Mouse (Mus musculus): ENCODE measurements around the gene Gtpbp4. TPM values are rescaled to one million over a fixed set of nuclear protein-coding genes. Genes with fewer than 3 reads are reported as not detected.
A peak's percentile ranks its signal among the peaks of the same experiment; 100 is the strongest.

The Gtpbp4 gene
- polyA plus RNA-seq, 2 experiments, result 14.8 to 37.1 TPM

GRCm38 (mm10) chr13:9031996-9032661, 36.2 kb upstream of the Gtpbp4 start:
- Histone ChIP-seq H3K4me3 (ENCODE audit: insufficient read depth in 1 of 2, low read depth in 2 of 2, low read length in 2 of 2) (no peak overlapping the region), H3K27me3 (ENCODE audit: control insufficient read depth, insufficient read depth, low read length) (no peaks in the 10 kb centered on the region), H3K9me3 (ENCODE audit: control insufficient read depth, low read length) (no peaks in the 10 kb centered on the region), H3K4me2 (ENCODE audit: low read depth) (no peak overlapping the region), H3K36me3 (replicated peaks; ENCODE audit: control insufficient read depth, insufficient read depth, low read depth) (no peaks in the 10 kb centered on the region), H3K4me1 (replicated peaks; ENCODE audit: control insufficient read depth in 2 of 2, insufficient read depth in 2 of 2, low read length in 1 of 2) (peaks cover 0 to 2% of the 10 kb centered on the region in 2 experiments; a peak in 1 of 4 replicates), H3K9ac (replicated peaks) (no peak overlapping the region), H3K27ac (no peak overlapping the region)
- DNase-seq (ENCODE audit: low read depth in 3 of 3, low spot score in 3 of 3) (no peak), ATAC-seq (ENCODE audit: insufficient read depth) (no peak)
- TF ChIP-seq EP300 (IDR thresholded peaks at IDR 0.05; ENCODE audit: low read depth) (no peak), CTCF (IDR thresholded peaks at IDR 0.05; ENCODE audit: low read depth) (no peak)
- WGBS (ENCODE audit: insufficient replicate concordance), result 72% methylated on average over 8 of the region's 8 CpGs

DNA sequence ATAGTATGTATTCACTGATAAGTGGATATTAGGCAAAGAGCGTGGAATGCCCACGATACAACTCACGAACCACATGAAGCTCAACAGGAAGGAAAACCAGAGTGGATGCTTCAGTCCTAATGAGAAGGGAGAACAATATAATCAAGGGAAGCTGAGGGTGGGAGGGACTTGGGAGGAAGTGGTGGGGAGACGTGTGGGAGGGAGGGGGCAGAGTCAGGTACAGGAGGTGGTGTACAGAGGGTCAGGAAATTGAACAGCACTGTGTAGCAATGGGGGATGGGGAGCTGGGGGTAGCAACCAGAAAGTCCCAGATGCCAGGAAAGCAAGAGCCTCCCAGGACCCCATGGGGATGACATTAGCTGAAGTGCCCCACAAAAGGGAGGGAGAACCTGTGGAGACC, 34.5 kb upstream of the Gtpbp4 start:
- Histone ChIP-seq H3K27ac (no peak overlapping the region), H3K36me3 (replicated peaks; ENCODE audit: control insufficient read depth, insufficient read depth, low read depth) (no peaks in the 10 kb centered on the region), H3K4me3 (ENCODE audit: insufficient read depth in 1 of 2, low read depth in 2 of 2, low read length in 2 of 2) (no peak overlapping the region), H3K9me3 (ENCODE audit: control insufficient read depth, low read length) (no peaks in the 10 kb centered on the region), H3K4me1 (replicated peaks; ENCODE audit: control insufficient read depth in 2 of 2, insufficient read depth in 2 of 2, low read length in 1 of 2) (peaks cover 0 to 6% of the 10 kb centered on the region in 2 experiments; a peak in 2 of 4 replicates), H3K27me3 (ENCODE audit: control insufficient read depth, insufficient read depth, low read length) (no peaks in the 10 kb centered on the region), H3K4me2 (ENCODE audit: low read depth) (no peak overlapping the region), H3K9ac (replicated peaks) (no peak overlapping the region)
- ATAC-seq (ENCODE audit: insufficient read depth) (no peak), DNase-seq (ENCODE audit: low read depth in 3 of 3, low spot score in 3 of 3) (no peak)
- no peak for TF ChIP-seq CTCF (IDR thresholded peaks at IDR 0.05; ENCODE audit: low read depth)
- TF ChIP-seq EP300 (IDR thresholded peaks at IDR 0.05; ENCODE audit: low read depth), result no peak
- WGBS (ENCODE audit: insufficient replicate concordance), result 29% methylated on average over 4 of the region's 4 CpGs

- no peak overlapping the region for H3K4me3 ChIP-seq (ENCODE audit: insufficient read depth in 1 of 2, low read depth in 2 of 2, low read length in 2 of 2)
- H3K9me3 ChIP-seq (ENCODE audit: control insufficient read depth, low read length), result no peaks in the 10 kb centered on the region
- H3K27ac ChIP-seq, result no peak overlapping the region
- H3K27me3 ChIP-seq (ENCODE audit: control insufficient read depth, insufficient read depth, low read length), result no peaks in the 10 kb centered on the region
- no peak overlapping the region for H3K9ac ChIP-seq (replicated peaks)
- no peak for TF ChIP-seq CTCF (IDR thresholded peaks at IDR 0.05; ENCODE audit: low read depth)
- no peak for TF ChIP-seq EP300 (IDR thresholded peaks at IDR 0.05; ENCODE audit: low read depth)
- peaks cover 6 to 16% of the 10 kb centered on the region in 2 experiments for H3K4me1 ChIP-seq (replicated peaks; ENCODE audit: control insufficient read depth in 2 of 2, insufficient read depth in 2 of 2, low read length in 1 of 2)
- H3K36me3 ChIP-seq (replicated peaks; ENCODE audit: control insufficient read depth, insufficient read depth, low read depth), result no peaks in the 10 kb centered on the region
- no peak overlapping the region for H3K4me2 ChIP-seq (ENCODE audit: low read depth)
- ATAC-seq (ENCODE audit: insufficient read depth), result 0 out of 2 replicates have a peak, but pooled peaks have one; percentile 10
- WGBS (ENCODE audit: insufficient replicate concordance), result 3% methylated on average over 1 of the region's 1 CpGs
- DNase-seq (ENCODE audit: low read depth in 3 of 3, low spot score in 3 of 3), result no peak
Observed at GRCm38 (mm10) chr13:9027251-9027650, 31.4 kb upstream of the Gtpbp4 start.

DNA sequence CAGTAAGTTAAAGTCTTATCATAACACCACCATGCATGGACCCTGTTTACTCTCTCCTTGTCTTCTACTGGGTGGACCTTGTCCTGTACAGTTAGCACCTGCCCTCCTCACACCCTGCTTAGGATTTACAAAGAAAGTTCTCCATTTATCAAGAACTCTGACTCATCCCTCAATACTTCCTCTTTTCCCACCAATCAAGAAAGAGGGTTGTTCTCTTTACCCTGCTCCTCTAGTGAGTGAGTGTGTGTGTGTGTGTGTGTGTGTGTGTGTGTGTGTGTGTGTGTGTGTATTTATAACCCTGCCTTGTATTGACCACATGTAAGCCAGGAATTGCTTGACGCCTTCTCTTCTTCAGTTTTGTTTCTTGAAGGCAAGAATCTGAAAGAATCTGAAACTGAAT, 26.7 kb upstream of the Gtpbp4 start:
- H3K27ac ChIP-seq, result no peak overlapping the region
- no peak overlapping the region for H3K4me3 ChIP-seq (ENCODE audit: insufficient read depth in 1 of 2, low read depth in 2 of 2, low read length in 2 of 2)
- DNase-seq (ENCODE audit: low read depth in 3 of 3, low spot score in 3 of 3) (no peak), ATAC-seq (ENCODE audit: insufficient read depth) (no peak)
- no peaks in the 10 kb centered on the region for H3K36me3 ChIP-seq (replicated peaks; ENCODE audit: control insufficient read depth, insufficient read depth, low read depth)
- H3K4me1 ChIP-seq (replicated peaks; ENCODE audit: control insufficient read depth in 2 of 2, insufficient read depth in 2 of 2, low read length in 1 of 2), result peaks cover 42 to 44% of the 10 kb centered on the region in 2 experiments
- H3K9me3 ChIP-seq (ENCODE audit: control insufficient read depth, low read length), result no peaks in the 10 kb centered on the region
- H3K9ac ChIP-seq (replicated peaks), result no peak overlapping the region
- WGBS (ENCODE audit: insufficient replicate concordance), result 26% methylated on average over 1 of the region's 1 CpGs
- TF ChIP-seq CTCF (IDR thresholded peaks at IDR 0.05; ENCODE audit: low read depth), result no peak
- no peak for TF ChIP-seq EP300 (IDR thresholded peaks at IDR 0.05; ENCODE audit: low read depth)
- no peaks in the 10 kb centered on the region for H3K27me3 ChIP-seq (ENCODE audit: control insufficient read depth, insufficient read depth, low read length)
- no peak overlapping the region for H3K4me2 ChIP-seq (ENCODE audit: low read depth)

DNA sequence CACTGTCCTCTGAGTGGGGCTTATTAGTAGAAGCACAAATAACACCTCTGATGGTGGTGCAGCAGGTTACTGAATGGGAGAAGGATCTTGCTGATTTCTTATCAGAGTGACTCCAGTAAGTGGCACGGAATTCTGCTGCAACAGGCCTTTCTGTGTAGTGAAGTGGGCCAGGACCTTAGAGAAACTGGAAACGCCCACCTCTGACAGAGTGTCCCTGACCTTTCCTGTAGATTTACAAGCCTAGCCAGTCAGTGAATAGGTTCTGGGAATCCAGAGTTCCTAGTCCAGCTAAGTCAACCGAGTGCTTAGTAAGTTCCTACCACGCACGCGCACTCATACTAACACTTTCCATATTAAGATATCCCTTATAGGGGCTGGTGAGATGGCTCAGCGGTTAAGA, 25.7 kb upstream of the Gtpbp4 start:
- ATAC-seq (ENCODE audit: insufficient read depth) (no peak), DNase-seq (ENCODE audit: low read depth in 3 of 3, low spot score in 3 of 3) (no peak)
- Histone ChIP-seq H3K9ac (replicated peaks) (no peak overlapping the region), H3K27ac (peak overlapping the region; percentile 31), H3K4me2 (ENCODE audit: low read depth) (no peak overlapping the region), H3K27me3 (ENCODE audit: control insufficient read depth, insufficient read depth, low read length) (no peaks in the 10 kb centered on the region), H3K4me3 (ENCODE audit: insufficient read depth in 1 of 2, low read depth in 2 of 2, low read length in 2 of 2) (no peak overlapping the region), H3K9me3 (ENCODE audit: control insufficient read depth, low read length) (no peaks in the 10 kb centered on the region), H3K36me3 (replicated peaks; ENCODE audit: control insufficient read depth, insufficient read depth, low read depth) (no peaks in the 10 kb centered on the region), H3K4me1 (replicated peaks; ENCODE audit: control insufficient read depth in 2 of 2, insufficient read depth in 2 of 2, low read length in 1 of 2) (peaks cover 42 to 43% of the 10 kb centered on the region in 2 experiments)
- no peak for TF ChIP-seq EP300 (IDR thresholded peaks at IDR 0.05; ENCODE audit: low read depth)
- whole genome bisulfite sequencing (ENCODE audit: insufficient replicate concordance), result 81% methylated on average over 7 of the region's 7 CpGs
